Mouse (Mus musculus): ENCODE measurements around the gene Angel2.
"Not testable (repeated sequence)": the region's sequence is repeated elsewhere in the genome, so short reads cannot be mapped to it uniquely, and the experiment has no call there.

The Angel2 gene

DNA sequence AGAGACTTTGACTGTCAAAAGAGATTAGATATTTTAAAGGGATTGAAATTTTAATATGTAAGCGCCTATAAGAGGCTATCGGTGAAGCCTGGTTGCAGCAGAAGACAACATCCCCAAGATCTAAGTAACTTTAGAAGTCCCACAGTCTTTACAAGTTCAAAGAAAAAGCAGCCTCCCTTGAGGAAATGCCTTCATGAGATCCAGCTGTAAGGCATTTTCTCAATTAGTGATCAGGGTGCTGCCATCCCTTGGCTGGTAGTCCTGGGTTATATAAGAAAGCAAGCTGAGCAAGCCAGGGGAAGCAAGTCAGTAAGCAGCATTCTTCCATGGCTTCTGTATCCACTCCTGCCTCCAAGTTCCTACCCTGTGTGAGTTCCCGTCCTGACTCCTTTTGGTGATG lies at the start of gene Angel2:
Angel2 (plus strand) TSS at position 301 of the 400 bp plus-strand sequence.
- DNase-seq (ENCODE audit: low read depth, low spot score): not testable (repeated sequence)

DNA sequence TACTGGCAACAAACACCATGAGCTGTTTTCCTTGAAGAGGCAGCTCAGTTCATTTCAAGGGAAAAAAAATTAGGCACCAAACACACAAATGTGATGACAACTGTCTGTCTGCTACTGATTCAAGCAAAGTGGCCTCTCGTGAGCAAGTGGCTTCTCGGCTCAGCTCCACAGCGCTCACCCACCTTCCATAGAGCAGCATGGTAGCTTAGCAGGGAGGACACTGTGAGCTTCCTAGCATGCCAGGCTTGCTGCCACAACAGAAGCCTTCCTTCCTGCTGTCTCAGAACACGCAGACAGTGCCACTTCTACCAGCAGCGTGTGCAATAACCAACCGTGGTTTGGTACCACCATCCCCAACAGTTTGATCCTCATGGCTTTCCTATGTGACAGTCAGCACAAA lies 49.2 kb upstream of the Angel2 start:
- DNase-seq (ENCODE audit: low read depth, low spot score): no peak

GRCm38 (mm10) chr1:190880638-190881037 lies 44.3 kb upstream of the Angel2 start:
- no peak for DNase-seq (ENCODE audit: low read depth, low spot score)

- peak; percentile 75 for DNase-seq (ENCODE audit: low read depth, low spot score)
These were observed 43.5 kb upstream of the Angel2 start for GRCm38 (mm10) chr1:190881422-190881821.

GRCm38 (mm10) chr1:190886014-190886413 lies 38.9 kb upstream of the Angel2 start:
- no peak for DNase-seq (ENCODE audit: low read depth, low spot score)

DNA sequence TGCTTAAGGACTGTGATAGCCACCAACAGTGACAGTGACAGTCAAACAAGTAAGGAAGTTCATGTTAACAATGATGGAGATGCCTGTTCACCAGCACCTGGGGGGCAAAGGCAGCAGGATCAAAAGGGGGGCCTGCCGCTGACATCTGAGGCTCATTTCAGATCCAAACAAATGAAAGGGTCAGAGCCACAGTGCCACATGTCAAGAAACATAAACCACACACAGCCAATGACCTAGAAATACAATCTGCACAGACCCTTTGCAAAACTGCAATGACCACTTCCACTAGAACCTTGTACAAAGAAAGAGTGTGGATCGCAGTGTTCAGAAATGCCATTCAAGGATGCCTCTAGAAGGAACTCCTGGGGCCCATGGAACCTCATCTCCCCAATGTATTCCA lies 36.9 kb upstream of the Angel2 start:
- no peak for DNase-seq (ENCODE audit: low read depth, low spot score)

DNA sequence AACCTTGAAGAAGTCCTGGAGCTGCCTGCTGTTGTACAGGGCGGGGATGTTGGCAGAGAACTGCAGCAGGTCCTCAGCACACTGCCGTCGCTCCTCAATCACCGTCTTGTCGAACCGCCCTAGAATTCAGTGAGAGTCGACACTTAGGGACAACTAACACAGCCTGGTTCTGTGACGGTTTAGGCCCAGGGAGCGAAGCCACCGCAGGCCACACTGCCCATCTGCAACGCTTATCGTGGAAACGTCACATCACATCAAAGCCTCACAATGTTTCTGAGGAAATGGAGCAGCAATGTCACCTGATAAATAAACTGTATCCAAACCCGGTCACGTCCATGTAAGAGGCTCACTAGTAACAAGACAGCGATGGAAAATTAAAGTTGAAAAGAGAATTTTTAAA lies 36.3 kb upstream of the Angel2 start:
- no peak for DNase-seq (ENCODE audit: low read depth, low spot score)

- DNase-seq (ENCODE audit: low read depth, low spot score): no peak
These were observed 31.2 kb upstream of the Angel2 start for GRCm38 (mm10) chr1:190893559-190894167.

- DNase-seq (ENCODE audit: low read depth, low spot score): no peak
These were observed 26.7 kb upstream of the Angel2 start for GRCm38 (mm10) chr1:190898186-190898585.

GRCm38 (mm10) chr1:190898899-190899575 lies 25.9 kb upstream of the Angel2 start:
- no peak for DNase-seq (ENCODE audit: low read depth, low spot score)

- DNase-seq (ENCODE audit: low read depth, low spot score): no peak
These were observed 23.8 kb upstream of the Angel2 start for GRCm38 (mm10) chr1:190901082-190901481.

DNA sequence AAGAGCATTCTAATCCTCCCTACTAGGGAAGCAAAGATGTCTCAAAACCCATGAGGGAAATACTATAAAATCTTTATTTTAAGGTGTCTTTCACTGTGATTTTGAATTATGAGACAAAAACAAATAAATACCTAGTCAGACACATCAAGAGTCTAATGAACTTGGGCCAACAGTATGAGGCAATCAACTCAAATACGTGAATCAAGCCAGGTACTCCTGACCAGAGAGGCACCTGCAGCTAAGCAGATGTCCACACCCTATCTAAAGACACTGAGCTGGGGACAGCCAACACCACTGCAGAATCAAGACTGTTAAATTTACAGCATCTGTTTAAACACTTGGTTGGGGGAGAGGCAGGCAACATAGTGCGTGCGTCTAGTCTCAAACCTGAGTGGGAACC lies 20.8 kb upstream of the Angel2 start:
- no peak for DNase-seq (ENCODE audit: low read depth, low spot score)

DNA sequence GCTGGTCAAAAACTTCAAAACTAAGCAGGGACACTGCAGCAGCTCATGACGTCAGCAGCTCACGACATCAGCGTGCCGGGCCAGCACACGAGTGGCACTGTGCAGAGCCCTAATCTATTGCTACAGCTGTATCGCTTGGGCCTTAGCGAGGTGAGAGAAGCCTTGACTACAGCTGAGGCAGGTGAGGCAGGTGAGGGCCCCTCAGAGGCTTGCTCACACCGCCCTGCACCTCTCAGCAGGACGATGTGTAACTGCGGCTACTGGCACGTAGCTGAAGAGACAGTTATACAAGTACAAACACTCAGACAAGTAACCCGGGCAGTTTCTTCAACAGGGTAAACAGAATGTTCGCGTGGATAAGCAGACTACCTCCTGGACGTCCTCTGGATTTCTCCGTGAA lies 20.2 kb upstream of the Angel2 start:
- DNase-seq (ENCODE audit: low read depth, low spot score): no peak

DNA sequence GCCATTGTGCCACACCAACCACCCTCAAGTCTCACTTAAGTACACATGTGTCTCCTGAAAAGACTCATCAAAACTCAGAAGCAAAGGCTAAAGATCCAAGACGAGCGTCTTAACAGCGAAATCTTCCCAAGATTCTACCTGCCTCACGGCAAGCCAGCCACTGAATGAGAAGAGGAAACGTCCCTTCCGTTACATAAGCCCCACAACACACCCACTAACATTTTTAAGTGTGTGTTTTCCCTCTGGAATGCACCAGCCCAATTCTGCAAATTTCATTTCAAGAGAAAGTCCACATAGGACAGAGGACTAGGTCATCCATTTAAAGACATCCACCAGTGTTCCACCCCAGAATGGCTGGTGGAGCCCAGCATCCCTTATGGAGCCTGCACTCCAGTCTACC lies 14.1 kb upstream of the Angel2 start:
- peak; percentile 16 for DNase-seq (ENCODE audit: low read depth, low spot score)

GRCm38 (mm10) chr1:190911415-190912123 lies 13.3 kb upstream of the Angel2 start, which contains the start of gene Rps6kc1:
Gene Rps6kc1 (minus strand): TSS chr1:190911770.
- peak; percentile 85 for DNase-seq (ENCODE audit: low read depth, low spot score)

DNA sequence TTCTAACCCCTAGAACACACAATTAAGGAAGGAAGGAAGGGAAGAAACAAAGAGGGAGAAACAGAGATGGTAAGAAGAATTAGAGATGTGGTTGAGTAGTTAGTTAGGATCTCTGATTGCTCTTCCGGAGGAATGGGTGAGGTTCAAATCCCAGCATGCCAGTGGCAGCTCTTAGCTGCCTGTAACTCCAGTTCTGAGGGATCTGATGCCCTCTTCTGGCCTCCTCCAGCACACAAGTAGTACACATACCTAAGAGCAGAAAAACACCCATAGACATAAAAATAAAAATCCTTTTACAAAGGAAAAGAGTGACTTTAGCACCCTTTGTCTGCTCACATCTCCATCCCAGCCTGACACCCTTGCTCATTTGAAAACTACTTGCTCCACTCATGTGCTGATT lies 12.3 kb upstream of the Angel2 start:
- DNase-seq (ENCODE audit: low read depth, low spot score): peak; percentile 58

DNA sequence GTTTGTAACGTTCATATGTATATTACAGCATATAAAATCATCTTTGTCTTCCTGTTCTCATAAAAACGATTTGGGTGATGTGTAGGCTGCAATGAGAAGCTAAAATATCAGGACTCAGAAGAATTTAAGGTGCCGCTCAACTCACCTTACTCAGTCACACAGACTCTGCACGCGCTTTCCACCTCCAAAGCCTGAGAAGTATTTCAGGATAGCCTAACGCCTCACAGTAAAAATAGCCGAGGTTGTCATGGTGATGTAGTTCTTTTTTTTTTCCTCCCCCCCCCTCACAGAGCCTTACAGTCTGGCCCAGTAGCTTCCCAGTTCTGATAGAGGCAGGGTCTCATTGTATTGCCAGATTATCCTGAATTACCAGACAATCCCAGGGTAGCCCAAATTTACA lies 6.0 kb upstream of the Angel2 start:
- no peak for DNase-seq (ENCODE audit: low read depth, low spot score)

DNA sequence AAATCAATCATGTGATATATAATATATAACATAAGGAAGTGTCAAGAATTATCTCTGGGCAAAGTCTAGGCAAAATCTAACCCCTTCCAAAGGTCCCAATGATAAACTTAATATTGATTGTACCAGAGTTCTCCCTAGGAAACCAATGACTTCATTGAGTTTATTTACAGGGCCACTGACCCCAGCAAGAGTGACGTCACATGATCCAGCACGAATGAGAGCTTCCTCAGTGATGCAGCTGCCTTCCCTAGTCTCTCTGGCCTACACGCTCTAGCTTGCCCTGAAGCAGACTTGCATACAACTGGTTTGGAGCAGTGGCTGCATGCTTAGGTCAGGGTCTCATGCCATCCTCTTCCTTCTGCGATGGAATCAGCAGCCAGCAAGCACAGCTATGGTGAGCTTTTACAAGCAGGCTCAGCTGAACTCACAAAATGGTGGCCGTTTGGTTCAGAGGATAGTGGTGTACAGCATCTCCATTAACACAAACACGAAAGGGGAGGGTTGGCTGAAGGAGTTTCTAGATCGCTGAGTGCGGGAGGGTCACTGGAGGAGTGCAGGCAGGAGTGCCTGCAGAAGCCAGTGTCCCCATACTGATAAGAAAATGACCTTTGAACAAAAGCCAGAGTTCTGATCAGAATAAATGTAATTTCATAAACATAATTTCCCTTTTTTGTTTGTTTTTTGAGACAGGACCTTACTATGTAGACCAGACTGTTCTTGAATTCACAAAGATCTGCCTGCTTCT lies 5.0 kb upstream of the Angel2 start:
- no peak for DNase-seq (ENCODE audit: low read depth, low spot score)

DNA sequence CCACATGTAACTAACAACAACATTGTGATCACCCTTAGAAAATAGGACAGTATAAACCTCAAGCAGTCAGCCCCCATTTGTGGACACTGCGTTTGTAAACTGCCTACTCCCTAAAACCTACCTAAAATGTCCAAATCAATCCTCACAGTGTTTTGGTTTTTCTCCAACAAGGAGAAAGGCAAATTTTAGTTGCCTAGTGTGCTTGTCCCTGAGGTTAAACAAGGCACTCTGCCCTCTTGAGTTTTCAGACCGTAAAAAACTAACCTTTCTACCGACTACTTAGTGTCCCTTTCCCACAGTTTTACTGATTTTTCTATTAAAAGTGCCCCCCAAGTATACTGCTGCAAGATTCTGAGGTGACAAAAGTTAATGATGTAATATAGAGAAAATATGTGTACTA lies 2.4 kb downstream of the Angel2 start:
- DNase-seq (ENCODE audit: low read depth, low spot score): no peak

DNA sequence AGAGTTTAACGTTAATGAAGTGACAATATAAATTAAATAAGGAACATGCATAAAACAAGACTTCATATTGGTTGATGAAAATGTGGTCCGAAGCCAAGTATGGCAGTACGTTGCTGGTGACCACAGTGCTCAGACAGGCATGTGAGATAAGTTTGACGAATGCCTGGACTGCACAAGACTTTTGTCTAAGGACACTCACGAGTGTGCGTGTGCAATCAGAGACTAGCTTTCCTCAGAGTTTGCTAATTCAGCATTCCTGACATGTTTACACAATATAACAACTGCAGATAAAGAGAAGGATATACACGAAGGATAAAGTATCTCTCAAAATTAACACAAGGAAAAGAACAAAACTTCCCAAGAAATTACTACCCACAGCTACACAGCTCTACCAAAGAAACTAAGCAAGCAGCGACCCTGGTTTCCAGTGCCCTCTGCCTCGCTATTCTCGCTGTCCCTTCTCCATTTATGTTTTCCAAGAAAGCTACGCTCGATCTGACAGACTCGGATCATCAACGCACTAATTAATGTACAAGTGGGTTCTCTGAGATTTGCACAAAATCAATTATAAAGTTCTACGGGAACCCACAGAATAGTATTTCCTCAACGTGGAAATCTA lies 2.9 kb downstream of the Angel2 start:
- DNase-seq (ENCODE audit: low read depth, low spot score): peak; percentile 33

DNA sequence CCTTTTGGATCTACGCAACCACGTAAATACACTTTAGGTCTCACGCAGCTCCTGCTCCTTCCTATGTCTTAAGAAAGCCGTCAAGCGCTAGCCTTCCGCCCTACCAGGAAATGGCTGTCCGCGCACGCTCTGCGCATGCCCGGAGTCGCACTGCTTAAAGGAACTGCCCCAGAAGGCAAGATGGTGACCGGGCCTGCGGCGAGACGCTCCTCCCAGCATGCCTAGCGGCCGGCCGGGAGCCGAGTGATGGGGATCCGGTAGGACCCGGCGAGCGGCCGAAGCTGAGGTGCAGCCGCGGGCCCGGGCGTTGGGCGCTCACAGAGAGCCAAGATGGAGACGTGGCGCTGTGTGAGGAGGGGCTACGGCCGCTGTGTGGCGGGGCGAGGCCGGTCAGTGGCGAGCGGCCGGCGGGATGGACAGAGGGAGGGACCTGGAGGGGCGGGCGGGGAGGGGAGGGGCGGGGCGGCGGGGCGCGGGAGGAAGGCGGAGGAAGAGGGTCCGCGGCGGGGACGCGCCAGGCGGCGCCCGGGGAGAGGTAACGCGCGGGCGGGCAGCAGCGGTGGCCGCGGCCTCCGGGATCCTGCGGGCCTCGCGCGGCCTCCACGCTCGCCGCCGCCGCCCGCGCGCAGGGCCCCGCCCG lies 3.6 kb downstream of the Angel2 start:
- peak; percentile 99 for DNase-seq (ENCODE audit: low read depth, low spot score)
